Mouse (Mus musculus): ENCODE data around the gene Stil.

GRCm38 (mm10) chr4:114994218-114994617, 5.7 kb upstream of the Stil start:
- TF ChIP-seq POLR2A (IDR thresholded peaks at IDR 0.05; ENCODE audit: control insufficient read depth, extremely low read depth, insufficient read depth, low read length, poor library complexity) (no peak), CTCF (IDR thresholded peaks at IDR 0.05; ENCODE audit: borderline replicate concordance, control insufficient read depth, extremely low read depth, insufficient read depth, low read length, poor library complexity) (no peak)

All from thymus, adult 2 months (tissue).